Mouse (Mus musculus): ENCODE measurements around the gene Ext2. TPM values are rescaled to one million over a fixed set of nuclear protein-coding genes. Genes with fewer than 3 reads are reported as not detected.

Ext2 gene
- polyA plus RNA-seq, 1 experiment from 2014 or later = 132 TPM

DNA sequence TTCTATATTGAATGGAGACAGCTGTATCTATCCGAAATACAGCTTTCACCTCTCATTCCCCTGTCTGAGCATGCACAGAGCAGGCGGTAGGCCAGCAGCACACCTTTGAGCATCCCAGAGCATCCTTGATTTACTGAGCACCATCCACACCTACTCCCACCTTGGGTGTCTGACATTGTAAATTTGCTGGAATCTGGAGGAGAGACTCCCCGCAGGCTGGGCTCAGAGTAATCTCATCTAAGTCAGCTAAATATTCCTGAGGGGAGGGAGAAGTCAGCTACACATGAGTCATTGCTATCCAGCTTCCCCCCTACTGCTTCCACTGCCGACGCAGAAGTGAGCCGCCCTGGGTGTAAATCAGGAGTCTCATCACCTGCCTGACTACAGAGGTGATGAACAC lies 64.1 kb downstream of the Ext2 start:
- H3K4me1 ChIP-seq = peaks cover 5% of the 10 kb centered on the region; the same call in 1 of the 2 replicates
- no peak for ATAC-seq (ENCODE audit: insufficient number of reproducible peaks, low FRiP score, low TSS enrichment, low read depth)
- no peaks in the 10 kb centered on the region for H3K27me3 ChIP-seq
- no peak overlapping the region for H3K4me3 ChIP-seq (replicated peaks)
- peaks cover 17% of the 10 kb centered on the region for H3K36me3 ChIP-seq
- WGBS = 64% methylated on average over 6 of the region's 6 CpGs
- no peak overlapping the region for H3K27ac ChIP-seq (replicated peaks)
- H3K9ac ChIP-seq = no peak overlapping the region
- H3K9me3 ChIP-seq (replicated peaks) = no peaks in the 10 kb centered on the region
- H3K4me2 ChIP-seq (replicated peaks) = no peak overlapping the region

DNA sequence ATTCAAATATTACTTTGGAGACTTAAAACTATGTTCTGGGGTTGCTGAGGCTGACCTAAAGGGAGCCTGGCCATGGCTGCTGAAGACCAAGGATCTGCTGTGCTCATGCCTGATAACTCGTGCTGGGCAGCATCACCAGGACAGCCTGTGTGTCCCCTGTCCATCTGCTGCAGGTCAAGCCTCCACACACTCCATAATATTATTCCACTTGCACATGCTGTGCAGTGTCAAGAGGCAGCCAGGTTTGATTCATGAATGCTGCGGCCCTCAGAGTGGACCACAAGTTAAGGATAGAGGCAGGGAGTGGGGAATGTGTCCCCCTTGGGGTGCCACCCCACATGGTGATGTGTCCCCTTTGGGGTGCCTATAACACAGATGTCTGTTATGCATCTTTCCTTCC lies 68.0 kb downstream of the Ext2 start:
- H3K27ac ChIP-seq (replicated peaks) = no peak overlapping the region
- H3K4me1 ChIP-seq = peaks cover 19% of the 10 kb centered on the region
- no peak overlapping the region for H3K4me2 ChIP-seq (replicated peaks)
- no peaks in the 10 kb centered on the region for H3K9me3 ChIP-seq (replicated peaks)
- H3K27me3 ChIP-seq = no peaks in the 10 kb centered on the region
- no peak for ATAC-seq (ENCODE audit: insufficient number of reproducible peaks, low FRiP score, low TSS enrichment, low read depth)
- 88% methylated on average over 2 of the region's 2 CpGs for WGBS
- H3K36me3 ChIP-seq = no peaks in the 10 kb centered on the region
- H3K9ac ChIP-seq = no peak overlapping the region
- H3K4me3 ChIP-seq (replicated peaks) = no peak overlapping the region

DNA sequence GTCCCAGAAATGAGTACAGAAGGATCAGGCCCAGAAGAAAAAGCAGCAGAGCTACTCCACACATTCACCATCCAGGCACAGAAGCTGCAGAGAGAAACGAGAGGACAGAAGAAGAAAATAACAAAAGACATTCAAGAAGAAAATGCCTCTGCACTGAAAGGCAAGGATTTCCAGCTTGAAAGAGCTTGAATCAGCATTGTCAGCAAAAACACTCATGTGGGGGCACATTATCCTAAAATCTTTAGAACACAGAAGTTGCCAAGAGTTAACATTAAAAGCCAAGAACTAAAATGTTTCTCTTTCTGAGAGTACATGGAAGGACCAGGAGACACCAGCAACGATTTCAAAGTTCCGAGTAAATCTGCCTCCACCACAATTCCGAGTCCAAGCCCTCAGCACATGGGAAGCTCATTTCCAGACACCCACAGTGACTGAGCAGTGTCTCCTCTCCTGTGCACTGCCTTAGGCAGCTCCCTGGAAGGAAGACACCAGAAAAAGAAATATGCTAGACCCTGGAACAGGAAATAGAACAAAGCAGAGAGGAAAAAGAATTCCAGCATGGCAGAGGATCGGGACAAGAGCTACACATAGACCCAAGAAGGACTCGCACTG lies 69.1 kb downstream of the Ext2 start:
- Histone ChIP-seq H3K36me3 (no peaks in the 10 kb centered on the region), H3K4me2 (replicated peaks) (no peak overlapping the region), H3K4me3 (replicated peaks) (no peak overlapping the region), H3K27ac (replicated peaks) (0 out of 2 replicates have a peak overlapping the region, but pooled peaks have one; percentile 19), H3K9me3 (replicated peaks) (no peaks in the 10 kb centered on the region), H3K9ac (no peak overlapping the region), H3K27me3 (no peaks in the 10 kb centered on the region), H3K4me1 (peaks cover 22% of the 10 kb centered on the region)
- ATAC-seq (ENCODE audit: insufficient number of reproducible peaks, low FRiP score, low TSS enrichment, low read depth) = no peak
- WGBS = 54% methylated on average over 6 of the region's 6 CpGs

DNA sequence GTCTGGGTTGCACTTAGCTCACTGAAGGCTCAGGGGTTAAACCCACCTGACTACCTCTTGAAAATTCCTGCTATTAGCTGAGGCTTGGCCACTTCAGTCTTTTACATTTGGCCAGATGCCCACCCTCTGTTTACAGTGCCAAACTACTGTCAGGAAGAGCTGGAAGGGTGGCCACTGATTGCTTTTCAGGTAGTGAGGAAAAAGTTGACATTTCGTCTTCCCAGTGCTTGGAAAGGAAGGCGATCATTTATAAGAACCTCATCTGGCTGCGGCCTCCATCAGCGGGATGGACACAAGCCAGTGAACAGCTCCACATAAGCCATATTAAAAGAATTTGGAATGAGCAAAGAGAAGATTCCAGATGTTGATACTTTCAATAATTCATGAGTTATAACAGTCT lies 72.7 kb downstream of the Ext2 start:
- no peak for ATAC-seq (ENCODE audit: insufficient number of reproducible peaks, low FRiP score, low TSS enrichment, low read depth)
- WGBS = 48% methylated on average over 4 of the region's 4 CpGs

DNA sequence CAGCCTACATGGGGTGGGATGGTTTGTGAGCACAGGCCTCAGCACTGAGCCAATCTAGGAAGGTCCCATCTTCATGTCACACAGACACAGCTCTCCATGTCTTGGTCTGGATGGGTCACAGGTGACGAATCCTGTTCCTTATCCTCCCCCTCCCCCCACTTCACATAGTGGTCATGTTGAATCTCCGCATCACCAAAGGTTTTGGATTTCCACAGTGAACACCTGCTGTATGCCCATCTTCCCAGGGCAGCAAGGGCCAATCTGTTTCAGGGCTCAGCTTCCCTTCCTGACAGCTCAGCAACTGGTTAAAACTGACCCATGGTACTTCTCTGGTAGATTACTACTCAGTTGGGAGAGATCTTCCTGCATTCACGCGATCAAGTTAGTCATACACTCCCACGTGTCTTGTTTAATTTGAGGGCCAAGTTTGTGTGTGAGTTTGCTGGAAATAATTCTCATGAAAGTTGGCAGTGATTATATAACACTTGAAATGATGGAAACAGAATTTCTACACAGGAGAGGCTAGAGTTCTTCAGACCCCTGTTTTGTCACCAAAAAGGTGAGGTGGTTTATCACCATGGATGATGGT lies 74.7 kb downstream of the Ext2 start:
- ATAC-seq (ENCODE audit: insufficient number of reproducible peaks, low FRiP score, low TSS enrichment, low read depth) = no peak

More for the DNA sequence above, 72.7 kb downstream of the Ext2 start:
- Histone ChIP-seq H3K4me1 (peaks cover 34% of the 10 kb centered on the region), H3K9ac (no peak overlapping the region), H3K27ac (replicated peaks) (no peak overlapping the region), H3K36me3 (no peaks in the 10 kb centered on the region), H3K4me3 (replicated peaks) (no peak overlapping the region), H3K9me3 (replicated peaks) (no peaks in the 10 kb centered on the region), H3K27me3 (no peaks in the 10 kb centered on the region), H3K4me2 (replicated peaks) (no peak overlapping the region)

DNA sequence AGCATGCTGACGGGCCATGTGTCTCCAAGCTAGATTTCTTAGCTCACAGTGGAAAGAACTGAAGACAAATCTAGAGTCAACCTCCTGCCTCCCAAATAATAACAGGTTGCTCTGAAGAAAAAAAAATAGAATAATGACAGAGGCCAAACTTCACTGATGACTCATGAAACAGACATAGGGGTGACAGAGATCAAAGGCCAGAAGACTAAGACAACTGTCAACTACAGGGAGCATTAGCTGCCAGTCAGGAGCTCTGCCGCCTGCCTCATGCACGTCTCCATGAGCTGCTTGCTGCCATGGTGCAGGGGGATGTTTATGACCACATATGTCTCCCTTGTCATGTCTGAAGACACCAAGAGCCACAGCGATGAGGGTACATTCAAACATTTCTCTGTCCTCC lies 75.7 kb downstream of the Ext2 start:
- H3K27me3 ChIP-seq = no peaks in the 10 kb centered on the region
- H3K36me3 ChIP-seq = no peaks in the 10 kb centered on the region
- H3K4me2 ChIP-seq (replicated peaks) = no peak overlapping the region
- H3K9ac ChIP-seq = no peak overlapping the region
- H3K4me3 ChIP-seq (replicated peaks) = no peak overlapping the region
- no peak overlapping the region for H3K27ac ChIP-seq (replicated peaks)
- WGBS = 71% methylated on average over 4 of the region's 4 CpGs
- H3K9me3 ChIP-seq (replicated peaks) = no peaks in the 10 kb centered on the region
- H3K4me1 ChIP-seq = peaks cover 54% of the 10 kb centered on the region
- no peak for ATAC-seq (ENCODE audit: insufficient number of reproducible peaks, low FRiP score, low TSS enrichment, low read depth)

More for the DNA sequence above, 74.7 kb downstream of the Ext2 start:
- H3K4me3 ChIP-seq (replicated peaks) = no peak overlapping the region
- H3K4me1 ChIP-seq = peaks cover 48% of the 10 kb centered on the region
- H3K9ac ChIP-seq = no peak overlapping the region
- H3K27ac ChIP-seq (replicated peaks) = no peak overlapping the region
- no peaks in the 10 kb centered on the region for H3K9me3 ChIP-seq (replicated peaks)
- 83% methylated on average over 5 of the region's 5 CpGs for WGBS
- no peaks in the 10 kb centered on the region for H3K27me3 ChIP-seq
- H3K4me2 ChIP-seq (replicated peaks) = no peak overlapping the region
- H3K36me3 ChIP-seq = no peaks in the 10 kb centered on the region

DNA sequence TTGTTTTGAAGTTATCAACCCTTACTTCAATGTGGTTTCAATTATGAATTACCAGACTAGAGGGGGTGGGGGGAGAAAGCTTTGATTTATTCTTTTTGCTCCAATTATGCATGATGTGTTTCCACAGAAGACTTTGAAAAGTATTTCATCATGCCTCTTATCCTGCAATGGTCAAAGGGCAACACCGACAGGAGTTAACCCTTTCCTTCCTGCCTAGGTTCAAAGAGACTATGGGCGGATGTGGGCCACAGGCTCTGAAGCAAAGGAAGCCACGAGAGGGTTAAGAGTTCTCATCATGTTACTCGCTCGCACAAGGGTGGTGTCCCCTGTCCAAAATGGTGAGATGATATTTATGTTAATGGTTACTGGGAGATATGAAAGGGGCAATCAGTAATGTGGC lies 76.2 kb downstream of the Ext2 start:
- H3K4me2 ChIP-seq (replicated peaks) = no peak overlapping the region
- H3K9me3 ChIP-seq (replicated peaks) = no peaks in the 10 kb centered on the region
- H3K4me1 ChIP-seq = peaks cover 56% of the 10 kb centered on the region
- no peaks in the 10 kb centered on the region for H3K36me3 ChIP-seq
- H3K9ac ChIP-seq = no peak overlapping the region
- H3K27me3 ChIP-seq = no peaks in the 10 kb centered on the region
- WGBS = 45% methylated on average over 5 of the region's 5 CpGs
- H3K27ac ChIP-seq (replicated peaks) = no peak overlapping the region
- H3K4me3 ChIP-seq (replicated peaks) = no peak overlapping the region
- no peak for ATAC-seq (ENCODE audit: insufficient number of reproducible peaks, low FRiP score, low TSS enrichment, low read depth)

DNA sequence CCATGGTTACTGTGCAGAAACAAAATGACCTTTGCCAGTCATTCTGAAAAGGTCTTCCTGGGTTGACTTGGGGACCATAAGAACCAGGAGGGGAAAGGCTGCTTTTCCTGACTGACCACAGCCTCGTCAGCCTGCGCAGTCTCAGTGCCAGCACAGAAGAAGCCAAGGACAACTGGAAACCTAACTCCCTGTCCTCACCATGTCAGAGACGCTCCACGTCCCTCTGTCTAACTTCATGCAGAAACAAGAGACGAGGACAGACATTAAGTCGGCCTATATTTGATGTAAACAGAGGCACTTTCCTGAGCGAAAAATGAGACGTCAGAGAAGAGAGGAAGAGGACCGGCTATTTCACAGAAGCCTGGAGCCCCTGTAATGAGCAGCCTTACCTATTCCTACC lies 76.6 kb downstream of the Ext2 start:
- Histone ChIP-seq H3K36me3 (no peaks in the 10 kb centered on the region), H3K9ac (no peak overlapping the region), H3K27ac (replicated peaks) (no peak overlapping the region), H3K4me2 (replicated peaks) (no peak overlapping the region), H3K27me3 (no peaks in the 10 kb centered on the region), H3K4me1 (peaks cover 53% of the 10 kb centered on the region), H3K9me3 (replicated peaks) (no peaks in the 10 kb centered on the region), H3K4me3 (replicated peaks) (no peak overlapping the region)
- 51% methylated on average over 9 of the region's 9 CpGs for WGBS
- ATAC-seq (ENCODE audit: insufficient number of reproducible peaks, low FRiP score, low TSS enrichment, low read depth) = no peak

DNA sequence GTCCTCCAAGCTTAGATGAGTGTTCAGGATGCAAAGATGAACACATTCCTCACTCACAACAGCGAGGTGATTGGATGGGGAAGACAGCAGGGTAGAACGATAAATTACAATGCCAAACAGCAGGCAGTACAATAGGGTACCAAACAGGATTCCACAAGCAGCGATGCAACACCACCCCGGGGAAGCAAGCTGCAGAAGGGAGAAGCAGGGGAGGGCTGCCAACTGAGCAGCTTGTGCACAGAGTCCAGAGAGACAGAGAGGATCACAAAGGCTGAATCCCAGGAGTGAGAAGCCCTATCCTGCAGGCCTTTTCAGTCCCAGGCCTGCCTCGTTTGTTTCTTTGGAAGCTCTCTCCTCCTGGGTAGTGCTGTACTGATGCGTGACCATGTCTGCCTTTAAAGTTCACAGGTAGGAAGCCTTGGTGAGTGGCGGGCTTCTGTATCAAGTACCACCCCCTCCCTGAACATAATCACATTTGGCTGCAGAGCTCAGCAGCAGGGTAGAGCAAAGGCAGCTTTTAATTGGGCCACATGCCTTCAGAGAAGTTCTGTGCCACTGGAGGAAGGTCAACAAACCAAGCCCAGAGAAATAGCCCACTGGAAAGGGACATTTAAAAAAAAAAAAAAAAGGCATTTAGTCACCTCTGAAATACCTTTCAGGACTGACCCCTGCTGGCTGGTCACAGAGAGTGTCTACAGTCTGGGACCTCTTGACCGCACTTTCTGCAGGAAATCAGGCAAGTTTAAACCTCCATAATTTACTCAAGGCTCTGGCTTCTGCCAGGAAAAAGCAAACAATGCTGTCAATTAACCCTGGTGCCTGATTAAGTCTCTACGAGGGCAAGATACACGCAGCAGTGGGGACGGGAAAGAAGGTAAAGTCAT lies 77.8 kb downstream of the Ext2 start:
- Histone ChIP-seq H3K9me3 (replicated peaks) (no peaks in the 10 kb centered on the region), H3K4me2 (replicated peaks) (no peak overlapping the region), H3K9ac (no peak overlapping the region), H3K4me1 (peaks cover 45% of the 10 kb centered on the region), H3K36me3 (no peaks in the 10 kb centered on the region), H3K4me3 (replicated peaks) (no peak overlapping the region), H3K27me3 (no peaks in the 10 kb centered on the region), H3K27ac (replicated peaks) (no peak overlapping the region)
- 41% methylated on average over 11 of the region's 11 CpGs for WGBS
- no peak for ATAC-seq (ENCODE audit: insufficient number of reproducible peaks, low FRiP score, low TSS enrichment, low read depth)

DNA sequence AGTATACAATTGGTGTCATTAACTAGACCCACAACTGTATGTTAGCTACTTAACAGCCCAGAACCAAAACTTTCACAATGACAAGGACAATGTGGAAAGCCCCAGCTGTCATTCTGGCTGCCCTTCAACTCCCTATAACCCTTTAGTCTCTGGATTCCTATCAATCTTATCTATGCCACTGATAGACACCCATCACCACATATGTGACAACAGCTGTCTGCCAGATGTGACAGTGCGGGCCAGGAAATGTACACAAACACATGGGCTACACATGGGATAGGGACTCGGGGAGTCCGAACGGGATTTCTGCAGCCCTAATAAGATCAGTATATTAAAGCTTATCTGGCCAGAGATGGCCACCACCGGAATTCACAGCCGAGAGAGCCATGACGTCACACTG lies 80.7 kb downstream of the Ext2 start:
- Histone ChIP-seq H3K4me1 (peaks cover 40% of the 10 kb centered on the region), H3K9me3 (replicated peaks) (no peaks in the 10 kb centered on the region), H3K27ac (replicated peaks) (no peak overlapping the region), H3K4me3 (replicated peaks) (no peak overlapping the region), H3K9ac (no peak overlapping the region), H3K36me3 (no peaks in the 10 kb centered on the region), H3K4me2 (replicated peaks) (no peak overlapping the region), H3K27me3 (no peaks in the 10 kb centered on the region)
- 46% methylated on average over 7 of the region's 7 CpGs for WGBS
- no peak for ATAC-seq (ENCODE audit: insufficient number of reproducible peaks, low FRiP score, low TSS enrichment, low read depth)

DNA sequence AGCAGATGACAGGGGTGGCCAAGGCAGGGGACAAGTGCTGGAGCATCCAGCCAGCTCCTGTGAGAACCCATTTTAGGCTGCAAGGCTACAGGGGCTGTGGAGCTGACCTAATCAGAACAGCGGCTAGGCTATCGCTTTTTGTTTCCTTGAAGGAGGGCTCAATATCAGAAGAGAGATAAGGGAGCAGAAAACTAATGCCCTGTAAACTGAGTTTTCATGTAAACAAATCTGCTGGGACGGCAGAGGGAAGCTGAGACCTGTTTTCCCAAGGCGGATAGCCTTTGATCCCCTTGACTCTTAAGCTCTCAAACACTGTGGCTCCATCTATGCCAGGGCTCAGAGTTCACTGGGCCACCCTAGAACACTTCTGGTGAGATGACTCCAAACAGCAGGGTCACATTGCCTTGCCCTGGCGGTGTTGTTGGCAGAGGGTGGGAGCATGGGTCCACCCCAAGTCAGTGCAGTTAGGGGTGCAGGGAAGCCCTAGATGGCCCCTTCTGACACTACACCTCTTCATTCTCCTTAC lies 83.3 kb downstream of the Ext2 start:
- Histone ChIP-seq H3K4me1 (peaks cover 17% of the 10 kb centered on the region; the same call in 1 of the 2 replicates), H3K4me3 (replicated peaks) (no peak overlapping the region), H3K4me2 (replicated peaks) (no peak overlapping the region), H3K27ac (replicated peaks) (no peak overlapping the region), H3K9ac (no peak overlapping the region), H3K9me3 (replicated peaks) (no peaks in the 10 kb centered on the region), H3K36me3 (no peaks in the 10 kb centered on the region), H3K27me3 (no peaks in the 10 kb centered on the region)
- ATAC-seq (ENCODE audit: insufficient number of reproducible peaks, low FRiP score, low TSS enrichment, low read depth) = no peak
- 53% methylated on average over 5 of the region's 5 CpGs for WGBS

Data from embryonic facial prominence, embryonic 15.5 days (tissue).